Mouse (Mus musculus) A20 (cell line): ENCODE data around the gene Gamt.

Experiments
- DNase-seq: peaks from one replicate; pipeline ENCODE4 v3.0.0-alpha.2; 2011; ENCODE audit warnings: low read depth, low spot score

Gamt gene

GRCm38 (mm10) chr10:80285222-80286070 lies 24.6 kb upstream of the Gamt start:
- DNase-seq: no peak

GRCm38 (mm10) chr10:80282481-80283441 lies 21.9 kb upstream of the Gamt start:
- DNase-seq: no peak

GRCm38 (mm10) chr10:80281921-80282371 lies 21.1 kb upstream of the Gamt start:
- no peak for DNase-seq

- no peak for DNase-seq
These were observed 20.5 kb upstream of the Gamt start for GRCm38 (mm10) chr10:80281304-80281703.

- no peak for DNase-seq
These were observed 18.5 kb upstream of the Gamt start for GRCm38 (mm10) chr10:80279273-80279672.

- DNase-seq: no peak
These were observed 17.6 kb upstream of the Gamt start for GRCm38 (mm10) chr10:80278390-80278789.

GRCm38 (mm10) chr10:80276238-80276637 lies 15.4 kb upstream of the Gamt start:
- DNase-seq: no peak

- DNase-seq: no peak
These were observed 13.0 kb upstream of the Gamt start for GRCm38 (mm10) chr10:80273847-80274246.

GRCm38 (mm10) chr10:80271870-80272585 lies 11.2 kb upstream of the Gamt start:
- no peak for DNase-seq

- DNase-seq: no peak
These were observed 10.5 kb upstream of the Gamt start for GRCm38 (mm10) chr10:80271186-80271843.

GRCm38 (mm10) chr10:80270734-80271181 lies 9.9 kb upstream of the Gamt start:
- no peak for DNase-seq

GRCm38 (mm10) chr10:80270099-80270498 lies 9.3 kb upstream of the Gamt start:
- no peak for DNase-seq

GRCm38 (mm10) chr10:80265149-80265486 lies 4.3 kb upstream of the Gamt start:
- no peak for DNase-seq

GRCm38 (mm10) chr10:80264341-80265148 lies 3.7 kb upstream of the Gamt start:
- DNase-seq: peak; percentile 99

GRCm38 (mm10) chr10:80262776-80263365 lies 2.1 kb upstream of the Gamt start:
- no peak for DNase-seq

- peak; percentile 37 for DNase-seq
These were observed 1.4 kb upstream of the Gamt start for GRCm38 (mm10) chr10:80262169-80262568.

GRCm38 (mm10) chr10:80261585-80261968 lies 765 bp upstream of the Gamt start:
- DNase-seq: peak; percentile 99

- no peak for DNase-seq
These were observed 761 bp downstream of the Gamt start for GRCm38 (mm10) chr10:80259861-80260641.

GRCm38 (mm10) chr10:80259463-80259805 lies 1.4 kb downstream of the Gamt start:
- DNase-seq: no peak
